ENCODE assay signal across 23 mouse cellular contexts in the genomic region with DNA sequence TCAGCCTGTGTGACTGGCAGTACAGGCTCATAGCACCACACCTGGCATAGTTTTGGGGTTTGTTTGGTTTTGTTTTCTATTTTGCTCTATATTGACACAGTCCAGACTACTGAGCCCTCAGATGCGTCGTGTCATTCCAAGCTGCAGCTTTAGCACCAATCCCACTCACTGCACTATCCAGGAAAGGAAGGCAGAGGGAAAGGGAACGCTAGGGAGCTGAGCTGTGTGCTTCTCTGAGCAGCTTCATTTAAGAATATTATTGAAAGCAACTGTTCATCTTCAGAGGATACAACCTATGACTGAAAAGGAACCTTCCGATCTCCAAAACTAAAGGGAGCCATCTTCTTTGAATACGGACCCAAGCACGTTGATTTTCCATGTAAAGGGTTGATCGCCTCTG. TPM values are rescaled to one million over a fixed set of nuclear protein-coding genes. Genes with fewer than 3 reads are reported as not detected.
DNase-seq lines count a peak whose midpoint lies in the region; ATAC-seq and TF ChIP-seq lines count a peak whose summit lies in the region.
"Had no signal": no experiment of that assay in that cellular context is flagged by ENCODE, and none has a peak within 500 bp of the region (broad histone marks: within the 10 kb centered on the region; RNA-seq: fewer than 3 reads in every experiment).

No protein-coding gene starts in this region.

- 0 out of 2 replicates have a peak, but pooled peaks cover 5% of the 10 kb centered on the region for H3K4me1 ChIP-seq in intestine, postnatal 0 days (replicated peaks; ENCODE audit: control insufficient read depth, insufficient read depth, low read length)
- peaks cover 5% of the 10 kb centered on the region; the same call in 1 of the 2 replicates for H3K4me1 ChIP-seq in intestine, embryonic 15.5 days (replicated peaks)
- H3K4me1 ChIP-seq in midbrain, embryonic 11.5 days (ENCODE audit: control insufficient read depth, insufficient read depth, low read length), result no peaks in the 10 kb centered on the region
- H3K4me1 ChIP-seq in midbrain, embryonic 14.5 days (ENCODE audit: control insufficient read depth, insufficient read depth, low read length), result no peaks in the 10 kb centered on the region
- H3K4me1 ChIP-seq: embryonic facial prominence, embryonic 12.5 days; forebrain, embryonic 13.5 days; forebrain, embryonic 15.5 days had no signal

- H3K9me3 ChIP-seq in intestine, postnatal 0 days (ENCODE audit: control insufficient read depth), result 0 out of 2 replicates have a peak, but pooled peaks cover 3% of the 10 kb centered on the region
- no peaks in the 10 kb centered on the region for H3K9me3 ChIP-seq in intestine, embryonic 15.5 days
- H3K9me3 ChIP-seq in midbrain, embryonic 11.5 days (ENCODE audit: control insufficient read depth, low read length), result no peaks in the 10 kb centered on the region
- H3K9me3 ChIP-seq in midbrain, embryonic 14.5 days (ENCODE audit: control insufficient read depth, low read length), result no peaks in the 10 kb centered on the region
- H3K9me3 ChIP-seq: embryonic facial prominence, embryonic 10.5 days; embryonic facial prominence, embryonic 12.5 days; forebrain, embryonic 13.5 days; forebrain, embryonic 15.5 days; G1E had no signal

- H3K4me2 ChIP-seq in intestine, postnatal 0 days (replicated peaks; ENCODE audit: low read depth), result no peak overlapping the region
- H3K4me2 ChIP-seq in intestine, embryonic 15.5 days (replicated peaks), result no peak overlapping the region
- no peak overlapping the region for H3K4me2 ChIP-seq in midbrain, embryonic 11.5 days
- no peak overlapping the region for H3K4me2 ChIP-seq in midbrain, embryonic 14.5 days (ENCODE audit: low read length)
- H3K4me2 ChIP-seq: embryonic facial prominence, embryonic 12.5 days; forebrain, embryonic 13.5 days; forebrain, embryonic 15.5 days had no signal

- no peak overlapping the region for H3K9ac ChIP-seq in intestine, postnatal 0 days (ENCODE audit: low read depth, low read length)
- no peak overlapping the region for H3K9ac ChIP-seq in intestine, embryonic 15.5 days
- no peak overlapping the region for H3K9ac ChIP-seq in midbrain, embryonic 11.5 days (ENCODE audit: low read length)
- no peak overlapping the region for H3K9ac ChIP-seq in midbrain, embryonic 14.5 days (replicated peaks; ENCODE audit: low read length)
- H3K9ac ChIP-seq: embryonic facial prominence, embryonic 12.5 days; forebrain, embryonic 13.5 days; forebrain, embryonic 15.5 days had no signal

- 90% methylated on average over 7 of the region's 7 CpGs for WGBS in intestine, postnatal 0 days
- WGBS in intestine, embryonic 15.5 days, result 84% methylated on average over 7 of the region's 7 CpGs
- 95% methylated on average over 7 of the region's 7 CpGs for WGBS in midbrain, embryonic 11.5 days
- WGBS in midbrain, embryonic 14.5 days, result 94% methylated on average over 7 of the region's 7 CpGs

- DNase-seq in frontal cortex, postnatal 14 days (ENCODE audit: low spot score in 2 of 2), result no peak
- peak; percentile 21 for DNase-seq in midbrain, embryonic 11.5 days (ENCODE audit: low spot score, missing footprints)
- no peak for DNase-seq in midbrain, embryonic 14.5 days
- DNase-seq: adrenal gland, adult 8-10 months; adrenal gland, postnatal 14 days; B cell, adult 2 months; cerebellum, adult 11-12 months; cerebellum, adult 2 months; cerebellum, adult 9-10 months; cerebellum, postnatal 10 days; cerebellum, postnatal 25 days had no signal

- peak; percentile 57; the same call in 1 of the 2 replicates for ATAC-seq in frontal cortex, adult (ENCODE audit: low TSS enrichment)
- ATAC-seq in intestine, postnatal 0 days, result no peak
- no peak for ATAC-seq in intestine, embryonic 15.5 days
- ATAC-seq in midbrain, embryonic 11.5 days (ENCODE audit: low FRiP score), result no peak
- no peak for ATAC-seq in midbrain, embryonic 14.5 days (ENCODE audit: low FRiP score, low TSS enrichment)
- ATAC-seq: activated CD4-positive, CD25-positive, alpha-beta regulatory T cell, adult 4 months; CD4-positive, CD25-positive, alpha-beta regulatory T cell, adult 4 months; forebrain, embryonic 13.5 days; forebrain, embryonic 15.5 days; Patski had no signal

- no peak overlapping the region for H3K4me3 ChIP-seq in intestine, postnatal 0 days (ENCODE audit: low read depth, low read length)
- H3K4me3 ChIP-seq in intestine, embryonic 15.5 days (replicated peaks), result no peak overlapping the region
- H3K4me3 ChIP-seq in midbrain, embryonic 11.5 days (ENCODE audit: low read depth, low read length), result no peak overlapping the region
- H3K4me3 ChIP-seq in midbrain, embryonic 14.5 days (replicated peaks; ENCODE audit: low read depth, low read length), result no peak overlapping the region
- H3K4me3 ChIP-seq: embryonic facial prominence, embryonic 10.5 days; embryonic facial prominence, embryonic 12.5 days; forebrain, embryonic 13.5 days; forebrain, embryonic 15.5 days had no signal

- no peaks in the 10 kb centered on the region for H3K36me3 ChIP-seq in intestine, postnatal 0 days (ENCODE audit: control insufficient read depth, insufficient read depth)
- no peaks in the 10 kb centered on the region for H3K36me3 ChIP-seq in intestine, embryonic 15.5 days
- H3K36me3 ChIP-seq in midbrain, embryonic 11.5 days (ENCODE audit: control insufficient read depth, insufficient read depth, low read length), result no peaks in the 10 kb centered on the region
- H3K36me3 ChIP-seq in midbrain, embryonic 14.5 days (ENCODE audit: control insufficient read depth, insufficient read depth, low read length), result no peaks in the 10 kb centered on the region
- H3K36me3 ChIP-seq: embryonic facial prominence, embryonic 10.5 days; embryonic facial prominence, embryonic 12.5 days; forebrain, embryonic 15.5 days had no signal

- H3K27ac ChIP-seq in intestine, postnatal 0 days (ENCODE audit: low read depth, low read length), result peak overlapping the region; percentile 30; the same call in 1 of the 2 replicates
- H3K27ac ChIP-seq in intestine, embryonic 15.5 days, result no peak overlapping the region
- H3K27ac ChIP-seq in midbrain, embryonic 11.5 days (ENCODE audit: low read depth, low read length), result no peak overlapping the region
- no peak overlapping the region for H3K27ac ChIP-seq in midbrain, embryonic 14.5 days (replicated peaks; ENCODE audit: low read depth, low read length)
- H3K27ac ChIP-seq: embryonic facial prominence, embryonic 10.5 days; embryonic facial prominence, embryonic 12.5 days; forebrain, embryonic 13.5 days; forebrain, embryonic 15.5 days had no signal

- no peak for TF ChIP-seq CTCF in intestine, postnatal 0 days (IDR thresholded peaks at IDR 0.05; ENCODE audit: low read depth)

- no peaks in the 10 kb centered on the region for H3K27me3 ChIP-seq in intestine, postnatal 0 days (replicated peaks; ENCODE audit: control insufficient read depth, insufficient read depth, low read length)
- H3K27me3 ChIP-seq in intestine, embryonic 15.5 days (replicated peaks), result no peaks in the 10 kb centered on the region
- H3K27me3 ChIP-seq in midbrain, embryonic 11.5 days (ENCODE audit: control insufficient read depth, insufficient read depth, low read length), result no peaks in the 10 kb centered on the region
- H3K27me3 ChIP-seq in midbrain, embryonic 14.5 days (ENCODE audit: control insufficient read depth, insufficient read depth, low read length), result no peaks in the 10 kb centered on the region
- H3K27me3 ChIP-seq: CH12.LX; embryonic facial prominence, embryonic 12.5 days; forebrain, embryonic 13.5 days; forebrain, embryonic 15.5 days; Patski had no signal

RNA-seq across cellular contexts. Expression of gene Tec, which starts 36.1 kb away (rescaled TPM):
- 12.4 and 14.7 TPM in 2 replicates for polyA plus RNA-seq in intestine, postnatal 0 days (2015; fragmentation: Nextera tagmentation; extraction: Ambion mirVana)
- polyA plus RNA-seq in intestine, embryonic 15.5 days (2015; fragmentation: Nextera tagmentation; extraction: Ambion mirVana), result 12.8 and 13.0 TPM in 2 replicates
- polyA plus RNA-seq in midbrain, embryonic 11.5 days (2014; fragmentation: Nextera tagmentation; extraction: Ambion mirVana), result 3.3 and 4.5 TPM in 2 replicates
- polyA plus RNA-seq in midbrain, embryonic 14.5 days (2014; fragmentation: Nextera tagmentation; extraction: Ambion mirVana), result 1.6 and 5.3 TPM in 2 replicates
